Mouse (Mus musculus): Measurements from ENCODE around the gene Carm1. TPM values are rescaled to one million over a fixed set of nuclear protein-coding genes. Genes with fewer than 3 reads are reported as not detected.

The Carm1 gene
- polyA plus RNA-seq, 1 experiment from 2014 or later = 72.3 TPM

DNA sequence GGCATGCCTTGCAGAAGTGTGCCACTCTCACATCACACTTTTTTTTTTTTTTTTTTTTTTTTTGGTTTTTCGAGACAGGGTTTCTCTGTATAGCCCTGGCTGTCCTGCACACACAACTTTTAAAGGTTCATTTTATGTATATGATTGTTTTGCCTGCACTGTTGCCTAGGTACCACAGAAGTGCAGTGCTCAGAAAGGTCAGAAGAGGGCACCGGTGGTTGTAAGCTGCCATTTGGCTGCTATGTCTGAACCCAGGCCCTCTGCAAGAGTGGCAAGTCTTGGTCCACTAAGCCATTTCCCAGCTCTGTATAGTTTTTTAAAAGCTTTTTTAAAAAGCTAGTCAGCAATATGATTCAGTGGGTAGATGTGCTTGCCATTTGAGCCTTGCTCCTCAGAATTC lies 51.5 kb downstream of the Carm1 start:
- WGBS = 33% methylated on average over 2 of the region's 2 CpGs
- Histone ChIP-seq H3K9ac (replicated peaks) (no peak overlapping the region), H3K4me1 (replicated peaks) (peaks cover 11% of the 10 kb centered on the region), H3K36me3 (peaks cover 15% of the 10 kb centered on the region), H3K9me3 (no peaks in the 10 kb centered on the region), H3K27me3 (no peaks in the 10 kb centered on the region), H3K4me3 (replicated peaks) (no peak overlapping the region), H3K27ac (no peak overlapping the region), H3K4me2 (no peak overlapping the region)
- no peak for ATAC-seq (ENCODE audit: insufficient number of reproducible peaks, insufficient read depth, low FRiP score, low TSS enrichment, low read depth)

DNA sequence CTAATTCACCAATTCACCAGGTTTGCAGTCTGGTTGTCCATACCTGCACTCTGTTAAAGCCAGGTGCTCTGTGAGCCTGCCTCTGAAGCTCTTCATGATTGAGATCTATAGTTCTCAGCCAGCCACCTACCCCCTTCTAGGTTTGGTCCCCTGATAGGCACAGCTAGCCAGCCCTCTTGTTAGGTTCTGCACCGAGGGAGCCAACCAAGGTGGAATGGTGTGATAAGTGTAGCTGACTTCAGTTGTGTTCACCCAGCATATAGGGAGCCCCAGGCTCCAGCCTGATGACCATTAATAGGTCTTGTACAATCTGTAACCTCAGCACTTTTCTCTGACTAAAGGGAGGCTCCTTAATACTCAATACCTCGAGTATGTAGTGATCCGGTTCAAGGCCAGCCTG lies 53.5 kb downstream of the Carm1 start:
- no peaks in the 10 kb centered on the region for H3K27me3 ChIP-seq
- H3K4me3 ChIP-seq (replicated peaks) = no peak overlapping the region
- no peak for ATAC-seq (ENCODE audit: insufficient number of reproducible peaks, insufficient read depth, low FRiP score, low TSS enrichment, low read depth)
- H3K36me3 ChIP-seq = peaks cover 12% of the 10 kb centered on the region
- no peak overlapping the region for H3K4me2 ChIP-seq
- no peak overlapping the region for H3K27ac ChIP-seq
- no peak overlapping the region for H3K9ac ChIP-seq (replicated peaks)
- no peaks in the 10 kb centered on the region for H3K9me3 ChIP-seq
- H3K4me1 ChIP-seq (replicated peaks) = no peaks in the 10 kb centered on the region
- WGBS = 80% methylated on average over 3 of the region's 3 CpGs

DNA sequence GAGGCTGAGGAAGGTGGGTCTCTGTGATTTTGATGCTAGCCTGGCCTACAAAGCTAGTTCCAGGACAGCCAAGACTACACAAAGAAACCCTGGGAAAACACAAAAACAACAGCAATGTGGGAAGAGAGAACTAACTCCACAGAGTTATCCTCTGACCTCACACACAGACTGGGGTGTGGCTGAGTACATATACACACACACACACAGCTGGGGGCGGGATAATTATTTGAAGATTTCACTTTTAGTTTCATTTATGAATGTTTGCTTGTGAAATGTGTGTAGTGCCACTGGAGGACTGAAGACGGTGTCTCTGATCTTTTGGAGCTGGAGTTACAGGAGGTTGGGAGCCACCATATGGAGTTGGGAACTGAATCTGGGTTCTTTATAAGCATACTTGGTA lies 54.4 kb downstream of the Carm1 start:
- Histone ChIP-seq H3K4me2 (no peak overlapping the region), H3K4me3 (replicated peaks) (no peak overlapping the region), H3K27ac (no peak overlapping the region), H3K36me3 (peaks cover 3% of the 10 kb centered on the region), H3K27me3 (no peaks in the 10 kb centered on the region), H3K9ac (replicated peaks) (no peak overlapping the region), H3K4me1 (replicated peaks) (no peaks in the 10 kb centered on the region), H3K9me3 (no peaks in the 10 kb centered on the region)
- no peak for ATAC-seq (ENCODE audit: insufficient number of reproducible peaks, insufficient read depth, low FRiP score, low TSS enrichment, low read depth)
- WGBS = 84% methylated on average over 2 of the region's 2 CpGs

DNA sequence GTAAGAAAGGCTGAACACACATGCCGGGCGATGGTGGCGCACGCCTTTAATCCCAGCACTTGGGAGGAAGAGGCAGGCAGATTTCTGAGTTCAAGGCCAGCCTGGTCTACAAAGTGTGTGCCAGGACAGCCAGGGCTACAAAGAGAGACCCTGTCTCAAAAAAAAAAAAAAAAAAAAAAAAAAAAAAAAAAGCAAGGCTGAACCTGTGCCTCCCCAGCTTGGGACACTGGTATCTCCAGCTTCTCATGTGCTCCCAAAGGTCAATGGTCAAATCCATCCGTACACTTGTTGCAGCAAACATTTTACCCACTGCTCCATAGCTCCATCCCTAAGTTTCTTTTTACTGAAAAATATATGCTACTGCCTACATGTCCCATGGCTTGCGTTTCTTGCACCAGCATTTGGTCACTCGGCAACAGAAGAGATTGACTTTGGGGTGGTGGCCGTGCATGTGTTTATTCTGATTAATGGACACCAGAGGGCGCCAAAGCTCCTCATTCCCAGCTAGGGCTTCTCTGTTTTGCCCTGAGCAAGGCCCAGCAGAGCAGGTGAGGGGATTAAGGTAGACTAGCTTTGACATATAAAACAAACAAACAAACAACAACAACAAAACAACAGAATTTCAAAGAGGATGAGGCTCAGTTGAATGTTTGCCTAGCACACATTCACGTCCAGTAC lies 55.2 kb downstream of the Carm1 start:
- 51% methylated on average over 10 of the region's 10 CpGs for WGBS
- Histone ChIP-seq H3K9me3 (no peaks in the 10 kb centered on the region), H3K36me3 (no peaks in the 10 kb centered on the region), H3K4me2 (no peak overlapping the region), H3K27me3 (no peaks in the 10 kb centered on the region), H3K4me1 (replicated peaks) (no peaks in the 10 kb centered on the region), H3K4me3 (replicated peaks) (no peak overlapping the region), H3K9ac (replicated peaks) (no peak overlapping the region), H3K27ac (no peak overlapping the region)
- ATAC-seq (ENCODE audit: insufficient number of reproducible peaks, insufficient read depth, low FRiP score, low TSS enrichment, low read depth) = peak; percentile 75; the same call in 1 of the 2 replicates

DNA sequence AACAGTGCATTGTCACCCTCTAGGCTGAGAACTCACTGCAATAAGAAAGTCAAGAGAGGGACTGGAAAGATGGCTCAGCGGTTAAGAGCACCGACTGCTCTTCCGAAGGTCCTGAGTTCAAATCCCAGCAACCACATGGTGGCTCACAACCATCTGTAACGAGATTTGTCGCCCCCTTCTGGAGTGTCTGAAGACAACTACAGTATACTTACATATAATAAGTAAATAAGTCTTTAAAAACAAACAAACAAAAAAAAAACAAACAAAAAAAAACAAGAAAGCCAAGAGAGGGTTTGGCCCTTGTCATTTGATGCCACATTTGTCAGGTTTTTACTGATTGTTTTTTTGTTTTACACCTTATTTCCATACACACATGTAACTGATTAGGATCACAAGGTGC lies 57.4 kb downstream of the Carm1 start:
- Histone ChIP-seq H3K4me1 (replicated peaks) (no peaks in the 10 kb centered on the region), H3K27me3 (no peaks in the 10 kb centered on the region), H3K4me2 (no peak overlapping the region), H3K9me3 (no peaks in the 10 kb centered on the region), H3K4me3 (replicated peaks) (no peak overlapping the region), H3K36me3 (no peaks in the 10 kb centered on the region), H3K27ac (no peak overlapping the region), H3K9ac (replicated peaks) (no peak overlapping the region)
- 74% methylated on average over 5 of the region's 5 CpGs for WGBS
- ATAC-seq (ENCODE audit: insufficient number of reproducible peaks, insufficient read depth, low FRiP score, low TSS enrichment, low read depth) = no peak

DNA sequence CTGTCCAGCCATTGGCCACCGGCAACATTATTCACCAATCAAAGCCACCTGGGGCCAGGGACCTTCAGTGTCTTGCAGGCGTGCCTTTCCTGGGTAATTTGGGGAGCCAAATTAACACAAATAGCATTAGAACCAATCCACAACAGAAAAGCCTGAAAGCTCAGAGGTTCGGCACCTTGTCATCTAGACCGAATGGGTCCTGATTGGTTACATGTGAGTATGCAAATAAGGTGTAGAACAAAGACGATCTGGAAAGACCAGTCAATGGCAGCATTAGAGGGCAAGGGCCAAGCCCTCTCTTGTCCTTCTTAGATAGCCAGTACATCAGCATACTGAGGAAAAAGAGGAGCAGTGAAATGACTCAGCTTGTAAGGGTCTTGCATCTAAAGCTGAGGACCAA lies 59.2 kb downstream of the Carm1 start:
- no peaks in the 10 kb centered on the region for H3K9me3 ChIP-seq
- H3K4me3 ChIP-seq (replicated peaks) = no peak overlapping the region
- no peaks in the 10 kb centered on the region for H3K27me3 ChIP-seq
- H3K9ac ChIP-seq (replicated peaks) = no peak overlapping the region
- no peak overlapping the region for H3K27ac ChIP-seq
- no peak overlapping the region for H3K4me2 ChIP-seq
- H3K36me3 ChIP-seq = no peaks in the 10 kb centered on the region
- no peak for ATAC-seq (ENCODE audit: insufficient number of reproducible peaks, insufficient read depth, low FRiP score, low TSS enrichment, low read depth)
- no peaks in the 10 kb centered on the region for H3K4me1 ChIP-seq (replicated peaks)
- WGBS = 66% methylated on average over 5 of the region's 5 CpGs

DNA sequence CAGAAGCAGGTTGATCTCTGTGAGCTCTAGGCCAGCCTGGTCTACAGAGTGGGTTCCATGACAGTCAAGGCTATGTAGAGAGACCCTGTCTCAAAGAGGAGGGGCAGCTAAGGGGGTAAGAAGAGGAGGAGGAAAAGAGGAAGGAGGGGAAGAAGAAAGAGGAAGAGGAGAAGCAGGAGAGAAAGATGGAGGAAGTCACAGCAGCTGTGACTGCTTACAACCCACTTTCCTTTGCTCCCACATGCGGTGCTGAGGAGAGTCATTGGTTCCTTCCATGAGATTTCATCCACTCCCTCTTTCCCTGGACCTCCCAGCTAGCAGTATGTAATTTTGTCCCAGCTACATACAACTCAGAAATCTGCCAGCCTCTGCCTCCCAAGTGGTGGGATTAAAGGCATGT lies 60.0 kb downstream of the Carm1 start:
- H3K4me1 ChIP-seq (replicated peaks) = no peaks in the 10 kb centered on the region
- H3K27me3 ChIP-seq = no peaks in the 10 kb centered on the region
- H3K4me2 ChIP-seq = no peak overlapping the region
- WGBS = 92% methylated on average over 1 of the region's 1 CpGs
- H3K4me3 ChIP-seq (replicated peaks) = no peak overlapping the region
- no peaks in the 10 kb centered on the region for H3K9me3 ChIP-seq
- H3K36me3 ChIP-seq = no peaks in the 10 kb centered on the region
- H3K27ac ChIP-seq = no peak overlapping the region
- no peak for ATAC-seq (ENCODE audit: insufficient number of reproducible peaks, insufficient read depth, low FRiP score, low TSS enrichment, low read depth)
- H3K9ac ChIP-seq (replicated peaks) = no peak overlapping the region

DNA sequence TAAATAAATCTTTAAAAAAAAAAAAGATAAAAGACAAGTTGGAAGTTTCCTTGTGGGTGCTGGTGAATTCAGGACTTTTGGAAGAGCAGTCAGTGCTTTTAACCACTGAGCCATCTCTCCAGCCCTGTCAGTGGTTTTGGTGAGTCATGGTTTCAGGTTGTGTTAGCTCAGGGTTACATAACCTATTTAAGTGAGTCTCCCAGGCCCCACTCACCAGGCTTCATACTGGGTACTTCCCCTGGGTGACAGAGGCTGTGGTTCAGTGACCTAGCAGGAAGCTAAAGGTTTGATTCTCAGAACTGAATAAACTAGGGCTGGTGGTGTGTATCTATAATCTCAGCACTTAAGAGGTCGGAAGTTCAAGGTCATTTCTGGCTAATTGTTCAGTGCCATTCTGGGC lies 63.2 kb downstream of the Carm1 start:
- H3K36me3 ChIP-seq = no peaks in the 10 kb centered on the region
- H3K4me3 ChIP-seq (replicated peaks) = no peak overlapping the region
- 0 out of 2 replicates have a peak, but pooled peaks cover 1% of the 10 kb centered on the region for H3K4me1 ChIP-seq (replicated peaks)
- no peak for ATAC-seq (ENCODE audit: insufficient number of reproducible peaks, insufficient read depth, low FRiP score, low TSS enrichment, low read depth)
- H3K9me3 ChIP-seq = no peaks in the 10 kb centered on the region
- H3K27me3 ChIP-seq = no peaks in the 10 kb centered on the region
- no peak overlapping the region for H3K27ac ChIP-seq
- H3K9ac ChIP-seq (replicated peaks) = no peak overlapping the region
- H3K4me2 ChIP-seq = no peak overlapping the region
- WGBS = 81% methylated on average over 1 of the region's 1 CpGs

DNA sequence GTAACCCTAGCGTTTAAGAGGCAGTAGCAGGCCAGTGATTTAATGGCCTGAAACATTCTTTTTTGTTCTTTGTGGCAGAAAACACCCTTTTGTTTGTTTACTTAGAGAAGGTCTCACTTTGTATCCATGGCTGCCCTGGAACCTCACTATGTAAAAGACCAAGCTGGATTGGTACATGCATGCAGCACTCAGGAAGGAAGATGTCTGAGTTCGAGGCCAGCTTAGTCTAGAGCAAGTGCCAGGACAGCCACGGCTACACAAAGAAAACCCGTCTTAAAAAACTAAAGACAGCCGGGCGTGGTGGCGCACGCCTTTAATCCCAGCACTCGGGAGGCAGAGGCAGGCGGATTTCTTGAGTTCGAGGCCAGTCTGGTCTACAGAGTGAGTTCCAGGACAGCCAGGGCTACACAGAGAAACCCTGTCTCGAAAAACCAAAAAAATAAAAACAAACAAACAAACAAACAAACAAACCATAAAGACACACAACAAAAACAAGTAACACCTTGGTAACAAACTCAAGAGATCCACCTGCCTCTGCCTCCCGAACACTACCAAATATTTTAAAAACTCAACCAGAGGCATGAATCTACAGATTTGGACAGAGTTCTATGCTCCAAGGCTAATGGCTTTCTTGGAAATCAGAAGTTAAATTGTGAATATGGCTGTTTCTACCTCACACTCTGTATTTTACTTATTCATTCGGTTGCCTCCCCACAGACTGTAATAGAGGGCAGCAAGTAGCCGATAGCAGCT lies 68.3 kb downstream of the Carm1 start:
- Histone ChIP-seq H3K9me3 (no peaks in the 10 kb centered on the region), H3K4me3 (replicated peaks) (peak overlapping the region; percentile 69), H3K9ac (replicated peaks) (peak overlapping the region; percentile 71), H3K27me3 (no peaks in the 10 kb centered on the region), H3K4me2 (peak overlapping the region; percentile 73), H3K27ac (peak overlapping the region; percentile 95), H3K4me1 (replicated peaks) (peaks cover 16% of the 10 kb centered on the region), H3K36me3 (peaks cover 9% of the 10 kb centered on the region; the same call in 1 of the 2 replicates)
- ATAC-seq (ENCODE audit: insufficient number of reproducible peaks, insufficient read depth, low FRiP score, low TSS enrichment, low read depth) = no peak
- WGBS = 81% methylated on average over 15 of the region's 15 CpGs

DNA sequence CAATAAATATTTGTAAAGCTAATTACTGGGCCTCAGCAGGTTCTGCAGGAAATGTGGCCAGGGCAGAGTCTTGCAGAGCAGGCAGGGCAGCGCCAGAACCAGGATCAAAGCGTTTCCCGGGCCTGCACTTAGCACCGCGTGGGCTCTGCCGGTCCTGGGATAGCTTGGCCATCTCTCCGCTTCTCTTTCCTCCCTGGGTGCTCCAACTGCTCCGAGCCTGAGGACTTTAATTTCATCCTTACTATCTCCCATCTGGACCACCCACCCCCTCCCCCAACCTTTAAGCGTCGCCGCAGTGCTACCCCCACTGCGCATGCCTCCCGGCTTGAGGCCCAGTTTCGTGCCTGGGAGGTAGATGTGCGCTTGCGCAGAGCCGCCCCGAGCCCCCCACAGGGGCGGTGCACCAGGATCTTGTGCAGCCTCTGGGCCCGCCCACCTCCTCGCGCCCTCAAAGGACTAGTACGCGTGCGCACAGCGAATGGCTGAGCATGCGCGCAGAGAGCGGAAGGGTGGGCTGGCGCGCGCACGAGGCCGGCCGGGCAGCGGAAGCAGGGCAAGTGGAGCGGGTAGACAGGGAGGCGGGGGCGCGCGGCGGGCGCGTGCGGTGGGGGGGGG lies 69.0 kb downstream of the Carm1 start, which contains the start of gene Smarca4:
Gene Smarca4, plus strand, starts transcription at position 553 of the 615 bp plus-strand sequence.
- under 1% methylated on average over 45 of the region's 45 CpGs for WGBS
- Histone ChIP-seq H3K27ac (peak within 1 kb of the TSS; percentile 98), H3K4me1 (replicated peaks) (peaks cover 16% of the 10 kb centered on the region), H3K9ac (replicated peaks) (peak within 1 kb of the TSS; percentile 84), H3K4me2 (peak within 1 kb of the TSS; percentile 73), H3K9me3 (no peaks in the 10 kb centered on the region), H3K36me3 (peaks cover 9% of the 10 kb centered on the region; the same call in 1 of the 2 replicates), H3K27me3 (no peaks in the 10 kb centered on the region), H3K4me3 (replicated peaks) (peak within 1 kb of the TSS; percentile 69)
- peak; percentile 94 for ATAC-seq (ENCODE audit: insufficient number of reproducible peaks, insufficient read depth, low FRiP score, low TSS enrichment, low read depth)

DNA sequence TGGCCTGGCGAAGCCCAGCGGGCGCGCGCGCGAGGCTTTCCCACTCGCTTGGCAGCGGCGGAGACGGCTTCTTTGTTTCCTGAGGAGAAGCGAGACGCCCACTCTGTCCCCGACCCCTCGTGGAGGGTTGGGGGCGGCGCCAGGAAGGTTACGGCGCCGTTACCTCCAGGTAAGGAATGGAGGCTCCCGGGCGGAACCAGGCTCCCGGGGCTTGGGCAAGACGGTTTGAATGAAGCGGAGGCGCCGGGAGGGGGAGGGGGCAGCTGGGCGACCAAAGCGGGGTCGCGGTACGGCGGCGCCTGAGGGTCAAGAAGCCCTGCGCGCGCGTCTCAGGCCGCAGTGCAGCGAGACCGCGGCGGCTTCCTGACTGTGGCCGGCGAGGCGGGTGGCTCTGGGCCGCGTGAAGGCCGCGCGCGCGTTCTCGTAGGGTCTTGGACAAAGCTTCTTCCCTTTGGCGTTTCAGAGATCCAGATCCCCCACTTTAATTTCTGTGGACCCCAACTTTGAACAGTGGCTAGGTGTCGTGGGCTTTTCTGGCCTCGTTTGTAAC lies 69.6 kb downstream of the Carm1 start:
- peak overlapping the region; percentile 98 for H3K27ac ChIP-seq
- under 1% methylated on average over 57 of the region's 57 CpGs for WGBS
- peaks cover 16% of the 10 kb centered on the region for H3K4me1 ChIP-seq (replicated peaks)
- ATAC-seq (ENCODE audit: insufficient number of reproducible peaks, insufficient read depth, low FRiP score, low TSS enrichment, low read depth) = peak; percentile 83
- H3K4me3 ChIP-seq (replicated peaks) = peak overlapping the region; percentile 69
- H3K36me3 ChIP-seq = peaks cover 10% of the 10 kb centered on the region; the same call in 1 of the 2 replicates
- no peaks in the 10 kb centered on the region for H3K9me3 ChIP-seq
- H3K9ac ChIP-seq (replicated peaks) = peak overlapping the region; percentile 84
- no peaks in the 10 kb centered on the region for H3K27me3 ChIP-seq
- H3K4me2 ChIP-seq = peak overlapping the region; percentile 73
